Mouse (Mus musculus) heart, adult 18-20 months (tissue): Measurements from ENCODE around the gene D6Wsu163e. TPM values are rescaled to one million over a fixed set of nuclear protein-coding genes. Genes with fewer than 3 reads are reported as not detected.
A peak's percentile ranks its signal among the peaks of the same experiment; 100 is the strongest.

Experiments used
- DNase-seq, 2 experiments: peaks; one replicate each; pipeline ENCODE4 v3.0.0; 2021 to 2022; ENCODE audit warnings: mixed read lengths in 1 of 2
- total RNA-seq, 2 experiments: library from RNA; stranded (reverse); gene quantifications; 2 replicates each; pipeline ENCODE4 v1.2.3; 2021

The D6Wsu163e gene
- total RNA-seq, 2 experiments from 2014 or later: 11.2 to 13.9 TPM

DNA sequence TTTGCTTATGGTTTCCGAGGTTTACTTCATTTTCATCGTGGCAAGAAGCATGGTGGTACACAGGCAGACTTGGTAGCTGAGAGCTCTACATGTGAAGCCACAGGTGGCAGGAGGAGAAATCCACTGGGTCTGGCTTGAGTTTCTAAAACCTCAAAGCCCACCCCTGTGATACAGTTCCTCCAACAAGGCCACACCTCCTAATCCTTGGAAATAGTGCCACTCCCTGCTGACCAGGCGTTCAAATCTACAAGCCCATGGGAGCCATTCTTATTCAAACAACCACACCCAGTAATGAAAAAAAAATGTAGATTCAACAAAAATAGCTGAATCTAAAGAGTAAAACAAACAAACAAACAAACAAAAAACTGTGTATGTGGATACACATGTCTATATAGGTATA, 65.9 kb downstream of the D6Wsu163e start:
- DNase-seq: no peak

GRCm38 (mm10) chr6:127006551-127006950, 66.8 kb downstream of the D6Wsu163e start:
- DNase-seq: peak; percentile 47 to 59

GRCm38 (mm10) chr6:127010021-127010420, 70.3 kb downstream of the D6Wsu163e start:
- peak in 1 of 2 experiments; percentile 29 for DNase-seq

GRCm38 (mm10) chr6:127011947-127012535, 72.3 kb downstream of the D6Wsu163e start:
- no peak for DNase-seq

DNA sequence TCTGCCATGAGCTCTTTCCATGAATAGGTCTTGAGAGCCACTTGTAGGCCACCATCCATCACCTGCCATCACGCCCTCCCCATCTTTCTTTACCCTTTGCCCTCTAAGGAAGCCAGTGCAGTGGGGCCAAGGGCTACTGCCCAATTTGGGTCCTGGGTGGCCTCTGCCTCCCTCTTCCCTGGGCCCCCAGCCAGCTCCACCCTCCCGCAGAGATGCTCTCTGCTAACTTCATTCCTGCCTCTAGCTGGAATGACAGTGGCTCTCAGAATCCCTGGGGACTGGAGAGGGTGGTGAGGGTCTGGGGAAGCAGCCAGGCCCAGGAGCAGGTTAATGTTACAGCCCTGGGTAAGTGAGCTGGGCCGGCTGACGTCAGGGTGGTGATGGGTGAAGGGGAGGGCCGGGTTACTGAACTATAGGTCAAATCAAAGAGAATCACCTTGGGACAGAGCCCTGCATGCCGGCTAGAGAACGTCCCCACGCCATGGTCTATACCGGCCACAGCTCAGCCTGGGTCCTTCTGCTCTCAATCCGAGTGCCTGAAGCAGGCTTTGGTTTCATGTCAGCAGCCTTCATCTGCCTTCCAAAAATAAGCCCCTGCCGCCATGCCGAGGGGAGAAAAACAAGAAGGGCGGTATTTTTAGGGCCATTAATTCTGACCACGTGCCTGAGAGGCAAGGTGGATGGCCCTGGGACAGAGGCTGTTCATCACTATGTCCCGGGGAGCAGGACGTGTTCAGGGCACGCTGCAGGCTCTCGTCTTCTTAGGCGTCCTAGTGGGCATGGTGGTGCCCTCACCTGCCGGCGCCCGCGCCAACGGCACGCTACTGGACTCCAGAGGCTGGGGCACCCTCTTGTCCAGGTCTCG, 75.4 kb downstream of the D6Wsu163e start, which contains the start of gene Fgf6:
Gene Fgf6 (plus strand): TSS at position 681 of the 865 bp plus-strand sequence.
- no peak for DNase-seq

DNA sequence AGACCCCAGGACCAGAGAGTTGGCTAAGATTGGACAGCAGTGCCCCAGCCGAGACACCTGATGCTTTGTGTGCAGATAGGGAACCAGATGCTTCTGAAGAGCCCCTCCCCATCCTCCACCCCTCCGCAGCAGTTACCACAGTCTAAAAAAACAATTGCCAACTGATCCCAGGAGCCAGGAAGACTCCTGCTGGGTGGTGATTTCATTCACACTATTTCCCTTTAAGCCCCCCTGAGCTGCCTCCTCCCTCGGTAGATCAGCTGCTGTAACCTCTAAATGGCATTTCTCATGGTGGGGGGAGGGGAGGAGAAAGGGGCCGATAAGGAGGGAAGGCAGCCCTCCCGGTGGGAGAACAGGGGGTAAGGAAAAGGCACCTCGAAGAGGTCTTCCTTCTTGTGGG, 79.5 kb downstream of the D6Wsu163e start:
- no peak for DNase-seq

- DNase-seq: no peak
Measured at GRCm38 (mm10) chr6:127020431-127020830, 80.7 kb downstream of the D6Wsu163e start.

GRCm38 (mm10) chr6:127024836-127025235, 85.1 kb downstream of the D6Wsu163e start:
- DNase-seq: peak; percentile 45 to 74

Other genes starting within 250 kb of the D6Wsu163e start
- gene Kcna6, start 199.3 kb upstream of the D6Wsu163e start, total RNA-seq: 1 to 10 TPM in 1 of 2 experiments, under 1 TPM in 1; 0.69 to 1.1 TPM
- gene Ndufa9, start 90.8 kb upstream of the D6Wsu163e start, total RNA-seq: 100 to 1,000 TPM; 764 to 782 TPM
- gene Akap3, start 86.9 kb upstream of the D6Wsu163e start, total RNA-seq: not detected
- not detected for gene Dyrk4, start 18.1 kb upstream of the D6Wsu163e start, total RNA-seq
- gene Rad51ap1, start 375 bp upstream of the D6Wsu163e start, total RNA-seq: under 1 TPM; 0.65 to 0.82 TPM
- under 1 TPM; 0.57 to 0.77 TPM for gene Fgf6, start 75.6 kb downstream of the D6Wsu163e start, total RNA-seq
- not detected for gene Fgf23, start 132.9 kb downstream of the D6Wsu163e start, total RNA-seq
- 10 to 100 TPM; 45.3 to 63.0 TPM for gene Tigar, start 169.6 kb downstream of the D6Wsu163e start, total RNA-seq
- 100 to 1,000 TPM; 161 to 164 TPM for gene Ccnd2, start 212.2 kb downstream of the D6Wsu163e start, total RNA-seq